Mouse (Mus musculus): ENCODE results near the gene Trmt10c. TPM values are rescaled to one million over a fixed set of nuclear protein-coding genes. Genes with fewer than 3 reads are reported as not detected.

Gene Trmt10c
- polyA plus RNA-seq, 1 experiment from 2014 or later, result 13.0 TPM

GRCm38 (mm10) chr16:56068523-56069070 is 31.0 kb upstream of the Trmt10c start:
- TF ChIP-seq EP300 (IDR thresholded peaks at IDR 0.05) (no peak), CTCF (IDR thresholded peaks at IDR 0.05) (no peak)
- H3K27ac ChIP-seq (ENCODE audit: low read length), result no peak overlapping the region

GRCm38 (mm10) chr16:56066113-56066512 is 28.5 kb upstream of the Trmt10c start:
- DNase-seq (ENCODE audit: low spot score) (no peak), ATAC-seq (no peak)
- no peak overlapping the region for H3K4me3 ChIP-seq (ENCODE audit: low read depth, low read length)
- WGBS, result 50% methylated on average over 8 of the region's 8 CpGs
- TF ChIP-seq EP300 (IDR thresholded peaks at IDR 0.05), result no peak
- TF ChIP-seq CTCF (IDR thresholded peaks at IDR 0.05), result no peak
- no peak overlapping the region for H3K4me2 ChIP-seq (replicated peaks; ENCODE audit: low read depth, low read length)
- H3K36me3 ChIP-seq (ENCODE audit: insufficient read depth, low read length), result no peaks in the 10 kb centered on the region
- H3K27ac ChIP-seq (ENCODE audit: low read length), result no peak overlapping the region
- no peaks in the 10 kb centered on the region for H3K9me3 ChIP-seq (ENCODE audit: low read length)
- no peaks in the 10 kb centered on the region for H3K4me1 ChIP-seq (ENCODE audit: insufficient read depth, low read depth, low read length)
- no peak overlapping the region for H3K9ac ChIP-seq (replicated peaks; ENCODE audit: low read depth)
- H3K27me3 ChIP-seq (replicated peaks; ENCODE audit: insufficient read depth, low read length), result no peaks in the 10 kb centered on the region

More at GRCm38 (mm10) chr16:56068523-56069070, 31.0 kb upstream of the Trmt10c start:
- H3K36me3 ChIP-seq (ENCODE audit: insufficient read depth, low read length), result no peaks in the 10 kb centered on the region
- H3K4me2 ChIP-seq (replicated peaks; ENCODE audit: low read depth, low read length), result no peak overlapping the region
- ATAC-seq (no peak), DNase-seq (ENCODE audit: low spot score) (no peak)
- H3K9me3 ChIP-seq (ENCODE audit: low read length), result no peaks in the 10 kb centered on the region
- H3K4me1 ChIP-seq (ENCODE audit: insufficient read depth, low read depth, low read length), result no peaks in the 10 kb centered on the region
- H3K27me3 ChIP-seq (replicated peaks; ENCODE audit: insufficient read depth, low read length), result no peaks in the 10 kb centered on the region
- H3K9ac ChIP-seq (replicated peaks; ENCODE audit: low read depth), result no peak overlapping the region
- 88% methylated on average over 6 of the region's 6 CpGs for WGBS
- no peak overlapping the region for H3K4me3 ChIP-seq (ENCODE audit: low read depth, low read length)

GRCm38 (mm10) chr16:56064334-56064990 is 26.8 kb upstream of the Trmt10c start:
- Histone ChIP-seq H3K4me1 (ENCODE audit: insufficient read depth, low read depth, low read length) (no peaks in the 10 kb centered on the region), H3K27me3 (replicated peaks; ENCODE audit: insufficient read depth, low read length) (no peaks in the 10 kb centered on the region), H3K4me3 (ENCODE audit: low read depth, low read length) (peak overlapping the region; percentile 41), H3K4me2 (replicated peaks; ENCODE audit: low read depth, low read length) (peak overlapping the region; percentile 56), H3K36me3 (ENCODE audit: insufficient read depth, low read length) (no peaks in the 10 kb centered on the region), H3K9ac (replicated peaks; ENCODE audit: low read depth) (no peak overlapping the region), H3K9me3 (ENCODE audit: low read length) (no peaks in the 10 kb centered on the region), H3K27ac (ENCODE audit: low read length) (no peak overlapping the region)
- ATAC-seq (peak; percentile 95), DNase-seq (ENCODE audit: low spot score) (peak; percentile 94)
- WGBS, result 5% methylated on average over 20 of the region's 20 CpGs
- TF ChIP-seq CTCF (IDR thresholded peaks at IDR 0.05) (peak; percentile 85), EP300 (IDR thresholded peaks at IDR 0.05) (no peak)

- H3K27me3 ChIP-seq (replicated peaks; ENCODE audit: insufficient read depth, low read length), result no peaks in the 10 kb centered on the region
- 60% methylated on average over 11 of the region's 11 CpGs for WGBS
- no peak overlapping the region for H3K4me3 ChIP-seq (ENCODE audit: low read depth, low read length)
- no peak for ATAC-seq
- H3K9ac ChIP-seq (replicated peaks; ENCODE audit: low read depth), result no peak overlapping the region
- no peaks in the 10 kb centered on the region for H3K36me3 ChIP-seq (ENCODE audit: insufficient read depth, low read length)
- no peak for DNase-seq (ENCODE audit: low spot score)
- no peaks in the 10 kb centered on the region for H3K9me3 ChIP-seq (ENCODE audit: low read length)
- TF ChIP-seq CTCF (IDR thresholded peaks at IDR 0.05) (no peak), EP300 (IDR thresholded peaks at IDR 0.05) (no peak)
- H3K4me1 ChIP-seq (ENCODE audit: insufficient read depth, low read depth, low read length), result no peaks in the 10 kb centered on the region
- no peak overlapping the region for H3K27ac ChIP-seq (ENCODE audit: low read length)
- no peak overlapping the region for H3K4me2 ChIP-seq (replicated peaks; ENCODE audit: low read depth, low read length)
These were observed 25.4 kb upstream of the Trmt10c start for GRCm38 (mm10) chr16:56062981-56063380.

GRCm38 (mm10) chr16:56061995-56062594 is 24.5 kb upstream of the Trmt10c start:
- Histone ChIP-seq H3K27ac (ENCODE audit: low read length) (no peak overlapping the region), H3K4me3 (ENCODE audit: low read depth, low read length) (no peak overlapping the region), H3K4me2 (replicated peaks; ENCODE audit: low read depth, low read length) (no peak overlapping the region), H3K4me1 (ENCODE audit: insufficient read depth, low read depth, low read length) (no peaks in the 10 kb centered on the region), H3K9ac (replicated peaks; ENCODE audit: low read depth) (no peak overlapping the region), H3K27me3 (replicated peaks; ENCODE audit: insufficient read depth, low read length) (no peaks in the 10 kb centered on the region), H3K9me3 (ENCODE audit: low read length) (no peaks in the 10 kb centered on the region), H3K36me3 (ENCODE audit: insufficient read depth, low read length) (no peaks in the 10 kb centered on the region)
- ATAC-seq (no peak), DNase-seq (ENCODE audit: low spot score) (no peak)
- WGBS, result 66% methylated on average over 7 of the region's 7 CpGs
- TF ChIP-seq CTCF (IDR thresholded peaks at IDR 0.05) (no peak), EP300 (IDR thresholded peaks at IDR 0.05) (no peak)

GRCm38 (mm10) chr16:56058151-56058550 is 20.5 kb upstream of the Trmt10c start:
- Histone ChIP-seq H3K4me1 (ENCODE audit: insufficient read depth, low read depth, low read length) (no peaks in the 10 kb centered on the region), H3K9ac (replicated peaks; ENCODE audit: low read depth) (no peak overlapping the region), H3K27me3 (replicated peaks; ENCODE audit: insufficient read depth, low read length) (no peaks in the 10 kb centered on the region), H3K4me2 (replicated peaks; ENCODE audit: low read depth, low read length) (no peak overlapping the region), H3K9me3 (ENCODE audit: low read length) (no peaks in the 10 kb centered on the region), H3K36me3 (ENCODE audit: insufficient read depth, low read length) (no peaks in the 10 kb centered on the region), H3K27ac (ENCODE audit: low read length) (no peak overlapping the region), H3K4me3 (ENCODE audit: low read depth, low read length) (no peak overlapping the region)
- TF ChIP-seq EP300 (IDR thresholded peaks at IDR 0.05) (no peak), CTCF (IDR thresholded peaks at IDR 0.05) (no peak)
- DNase-seq (ENCODE audit: low spot score) (no peak), ATAC-seq (no peak)
- WGBS, result 82% methylated on average over 10 of the region's 10 CpGs
